Mouse (Mus musculus) hindbrain, postnatal 0 days (tissue): ENCODE results near the gene Hist1h1c. TPM values are rescaled to one million over a fixed set of nuclear protein-coding genes. Genes with fewer than 3 reads are reported as not detected.
A peak's percentile ranks its signal among the peaks of the same experiment; 100 is the strongest.

Experiments
- ATAC-seq: fragments of 200-750 bp; cut with Nextera tagmentation; 2 replicates; pipeline ENCODE4 v1.8.0; 2017; ENCODE audit warnings: mild to moderate bottlenecking, moderate TSS enrichment, moderate library complexity
- DNase-seq: peaks from one replicate; pipeline ENCODE4 v3.0.0-alpha.2; 2015; ENCODE audit warnings: low spot score
- H3K27ac ChIP-seq: fragments of 300-500 bp; sonication (generic); 2 replicates; pipeline ENCODE4 v1.5.1; 2014; ENCODE audit warnings: mild to moderate bottlenecking
- H3K27me3 ChIP-seq: fragments of 300-500 bp; sonication (generic); 2 replicates; pipeline ENCODE4 v1.6.1; 2014; ENCODE audit warnings: low read length, mixed read lengths; ENCODE audit not compliant: insufficient read depth
- H3K36me3 ChIP-seq: fragments of 300-500 bp; sonication (generic); 2 replicates; pipeline ENCODE4 v1.6.1; 2014; ENCODE audit warnings: low read length, mixed read lengths; ENCODE audit not compliant: insufficient read depth
- H3K4me1 ChIP-seq: fragments of 300-500 bp; sonication (generic); 2 replicates; pipeline ENCODE4 v1.6.1; 2014; ENCODE audit warnings: antibody characterized with exemption, low read length, mixed read lengths; ENCODE audit not compliant: insufficient read depth
- H3K4me2 ChIP-seq: fragments of 300-500 bp; sonication (generic); 2 replicates; pipeline ENCODE4 v1.6.1; 2014; ENCODE audit warnings: low read depth, mild to moderate bottlenecking, low read length, moderate library complexity, mixed read lengths
- H3K4me3 ChIP-seq: fragments of 300-500 bp; sonication (generic); 2 replicates; pipeline ENCODE4 v1.5.1; 2014; ENCODE audit warnings: low read length
- H3K9ac ChIP-seq: fragments of 300-500 bp; sonication (generic); replicated peaks from 2 replicates; pipeline ENCODE4 v1.6.1; 2014; ENCODE audit warnings: mild to moderate bottlenecking, low read length, moderate library complexity, mixed read lengths
- H3K9me3 ChIP-seq: fragments of 300-500 bp; sonication (generic); 2 replicates; pipeline ENCODE4 v1.6.1; 2016; ENCODE audit warnings: low read length, mixed read lengths
- CTCF ChIP-seq: IDR thresholded peaks from 2 replicates; pipeline ENCODE4 v1.5.1; 2016; ENCODE audit warnings: antibody characterized with exemption, control low read depth, low read depth
- WGBS: fragments of 180-500 bp; shearing (Covaris S2); extraction: QIAGEN DNeasy Blood & Tissue Kit; methylation state at CpG from one replicate; pipeline ENCODE4 v1.1.7; 2014; 5-methylcytosine and 5-hydroxymethylcytosine counted together
- microRNA-seq, 2 experiments: library from miRNA; unstranded; fragments of <30 nt; microRNA quantifications; one replicate each; pipeline ENCODE4; 2016
- polyA plus RNA-seq: library from polyadenylated mRNA; unstranded; fragments of >200 nt; fragmentation: Nextera tagmentation; extraction: Ambion mirVana; gene quantifications from 2 replicates; pipeline ENCODE4 v1.2.1, GENCODE M21; 2015
- total RNA-seq: library from RNA; depleted of rRNA; stranded (reverse); fragments of >200 nt; gene quantifications from 2 replicates; pipeline ENCODE4 v1.2.3, GENCODE M21; 2014; rRNA removed

Gene Hist1h1c
- total and polyA plus RNA-seq, 2 experiments from 2014 or later: 31.4 to 508 TPM

GRCm38 (mm10) chr13:23772561-23773313 lies 34.1 kb downstream of the Hist1h1c start:
- H3K27me3 ChIP-seq: no peaks in the 10 kb centered on the region
- H3K36me3 ChIP-seq: no peaks in the 10 kb centered on the region
- 27% methylated on average over 21 of the region's 21 CpGs for WGBS
- DNase-seq: peak; percentile 67
- TF ChIP-seq CTCF: no peak
- peak; percentile 87 for ATAC-seq
- H3K4me3 ChIP-seq: peak overlapping the region; percentile 8; the same call in 1 of the 2 replicates
- H3K4me1 ChIP-seq: peaks cover 6% of the 10 kb centered on the region; the same call in 1 of the 2 replicates
- H3K27ac ChIP-seq: no peak overlapping the region
- peak overlapping the region; percentile 47 for H3K4me2 ChIP-seq
- no peak overlapping the region for H3K9ac ChIP-seq
- H3K9me3 ChIP-seq: no peaks in the 10 kb centered on the region

GRCm38 (mm10) chr13:23778339-23778738 lies 39.7 kb downstream of the Hist1h1c start:
- Histone ChIP-seq H3K27me3 (no peaks in the 10 kb centered on the region), H3K4me3 (no peak overlapping the region), H3K36me3 (no peaks in the 10 kb centered on the region), H3K4me2 (no peak overlapping the region), H3K27ac (no peak overlapping the region), H3K9ac (no peak overlapping the region), H3K4me1 (no peaks in the 10 kb centered on the region), H3K9me3 (no peaks in the 10 kb centered on the region)
- no peak for TF ChIP-seq CTCF
- no peak for DNase-seq
- WGBS: 96% methylated on average over 7 of the region's 7 CpGs
- ATAC-seq: no peak

- no peak overlapping the region for H3K4me3 ChIP-seq
- ATAC-seq (no peak), DNase-seq (no peak)
- H3K9me3 ChIP-seq: no peaks in the 10 kb centered on the region
- H3K4me1 ChIP-seq: no peaks in the 10 kb centered on the region
- no peak overlapping the region for H3K4me2 ChIP-seq
- no peak overlapping the region for H3K9ac ChIP-seq
- 89% methylated on average over 4 of the region's 4 CpGs for WGBS
- H3K27ac ChIP-seq: no peak overlapping the region
- no peak for TF ChIP-seq CTCF
- no peaks in the 10 kb centered on the region for H3K27me3 ChIP-seq
- no peaks in the 10 kb centered on the region for H3K36me3 ChIP-seq
Measured at GRCm38 (mm10) chr13:23779025-23779424, 40.4 kb downstream of the Hist1h1c start.

Small RNA genes within 50 kb of the gene (microRNA-seq; reads per million reads assigned to microRNA genes)
- 0 reads per million in 2 experiments for gene Gm44314
- 0 reads per million in 2 experiments for gene Gm44484

Other genes starting within 250 kb of the Hist1h1c start
Only the 30 nearest of the 37 such genes appear.
- 466 and 603 TPM in 2 replicates for gene Hist1h3f, start 194.8 kb upstream of the Hist1h1c start, total RNA-seq
- gene Hist1h3f, start 194.8 kb upstream of the Hist1h1c start, polyA plus RNA-seq: 0.16 and 0.54 TPM in 2 replicates
- 1,844 and 2,344 TPM in 2 replicates for gene Hist1h4f, start 187.2 kb upstream of the Hist1h1c start, total RNA-seq
- gene Hist1h4f, start 187.2 kb upstream of the Hist1h1c start, polyA plus RNA-seq: 0.89 TPM in 1 of 2 replicates, not detected in the other
- 49.4 and 53.4 TPM in 2 replicates for gene Hist1h1d, start 185.5 kb upstream of the Hist1h1c start, total RNA-seq
- gene Hist1h1d, start 185.5 kb upstream of the Hist1h1c start, polyA plus RNA-seq: 0.18 and 0.25 TPM in 2 replicates
- gene Hist1h3e, start 176.4 kb upstream of the Hist1h1c start, total RNA-seq: 528 and 734 TPM in 2 replicates
- gene Hist1h3e, start 176.4 kb upstream of the Hist1h1c start, polyA plus RNA-seq: 1.3 and 2.8 TPM in 2 replicates
- gene Hist1h2ae, start 167.6 kb upstream of the Hist1h1c start, total RNA-seq: 221 and 249 TPM in 2 replicates
- gene Hist1h2ae, start 167.6 kb upstream of the Hist1h1c start, polyA plus RNA-seq: 12.2 and 13.8 TPM in 2 replicates
- gene Hist1h2bg, start 167.4 kb upstream of the Hist1h1c start, total RNA-seq: 1,151 and 1,635 TPM in 2 replicates
- gene Hist1h2bg, start 167.4 kb upstream of the Hist1h1c start, polyA plus RNA-seq: 2.6 and 5.2 TPM in 2 replicates
- 695 and 1,354 TPM in 2 replicates for gene Hist1h2bf, start 164.6 kb upstream of the Hist1h1c start, total RNA-seq
- gene Hist1h2bf, start 164.6 kb upstream of the Hist1h1c start, polyA plus RNA-seq: 1.3 and 2.4 TPM in 2 replicates
- gene Hist1h2ad, start 164.4 kb upstream of the Hist1h1c start, total RNA-seq: 636 and 885 TPM in 2 replicates
- gene Hist1h2ad, start 164.4 kb upstream of the Hist1h1c start, polyA plus RNA-seq: 0.69 TPM in 1 of 2 replicates, not detected in the other
- gene Hist1h3d, start 163.0 kb upstream of the Hist1h1c start, total RNA-seq: 173 and 207 TPM in 2 replicates
- 0.96 and 1.4 TPM in 2 replicates for gene Hist1h3d, start 163.0 kb upstream of the Hist1h1c start, polyA plus RNA-seq
- 1,614 and 2,187 TPM in 2 replicates for gene Hist1h4d, start 157.2 kb upstream of the Hist1h1c start, total RNA-seq
- gene Hist1h4d, start 157.2 kb upstream of the Hist1h1c start, polyA plus RNA-seq: 36.9 and 39.6 TPM in 2 replicates
- 262 and 304 TPM in 2 replicates for gene Hist1h2be, start 117.7 kb upstream of the Hist1h1c start, total RNA-seq
- 0.30 and 0.41 TPM in 2 replicates for gene Hist1h2be, start 117.7 kb upstream of the Hist1h1c start, polyA plus RNA-seq
- 281 and 348 TPM in 2 replicates for gene Hist1h1e, start 116.2 kb upstream of the Hist1h1c start, total RNA-seq
- 20.1 and 21.9 TPM in 2 replicates for gene Hist1h1e, start 116.2 kb upstream of the Hist1h1c start, polyA plus RNA-seq
- 63.3 and 98.5 TPM in 2 replicates for gene Hist1h2ac, start 54.9 kb upstream of the Hist1h1c start, total RNA-seq
- 0.30 and 0.38 TPM in 2 replicates for gene Hist1h2ac, start 54.9 kb upstream of the Hist1h1c start, polyA plus RNA-seq
- gene Hist1h2bc, start 54.6 kb upstream of the Hist1h1c start, total RNA-seq: 189 and 295 TPM in 2 replicates
- gene Hist1h2bc, start 54.6 kb upstream of the Hist1h1c start, polyA plus RNA-seq: 36.1 and 46.1 TPM in 2 replicates
- gene Hist1h1t, start 43.0 kb upstream of the Hist1h1c start, total RNA-seq: 1.1 and 1.6 TPM in 2 replicates
- not detected in 2 replicates for gene Hist1h1t, start 43.0 kb upstream of the Hist1h1c start, polyA plus RNA-seq
- gene Hist1h4c, start 40.4 kb upstream of the Hist1h1c start, total RNA-seq: 1,149 and 1,400 TPM in 2 replicates
- gene Hist1h4c, start 40.4 kb upstream of the Hist1h1c start, polyA plus RNA-seq: 4.0 and 4.6 TPM in 2 replicates
- 3.2 and 11.1 TPM in 2 replicates for gene Hfe, start 28.0 kb upstream of the Hist1h1c start, total RNA-seq
- gene Hfe, start 28.0 kb upstream of the Hist1h1c start, polyA plus RNA-seq: 7.9 and 8.6 TPM in 2 replicates
- gene Hist1h3c, start 6.8 kb downstream of the Hist1h1c start, total RNA-seq: 1,362 and 1,480 TPM in 2 replicates
- gene Hist1h3c, start 6.8 kb downstream of the Hist1h1c start, polyA plus RNA-seq: 1.6 and 2.1 TPM in 2 replicates
- gene Hist1h2bb, start 7.9 kb downstream of the Hist1h1c start, total RNA-seq: 1,454 and 1,759 TPM in 2 replicates
- 0.49 and 0.55 TPM in 2 replicates for gene Hist1h2bb, start 7.9 kb downstream of the Hist1h1c start, polyA plus RNA-seq
- 349 and 438 TPM in 2 replicates for gene Hist1h2ab, start 12.3 kb downstream of the Hist1h1c start, total RNA-seq
- 7.4 and 10.4 TPM in 2 replicates for gene Hist1h2ab, start 12.3 kb downstream of the Hist1h1c start, polyA plus RNA-seq
- 956 and 1,079 TPM in 2 replicates for gene Hist1h3b, start 13.5 kb downstream of the Hist1h1c start, total RNA-seq
- gene Hist1h3b, start 13.5 kb downstream of the Hist1h1c start, polyA plus RNA-seq: 2.6 and 3.2 TPM in 2 replicates
- 334 and 514 TPM in 2 replicates for gene Hist1h4b, start 18.2 kb downstream of the Hist1h1c start, total RNA-seq
- 1.3 and 2.8 TPM in 2 replicates for gene Hist1h4b, start 18.2 kb downstream of the Hist1h1c start, polyA plus RNA-seq
- 789 and 958 TPM in 2 replicates for gene Hist1h4a, start 22.4 kb downstream of the Hist1h1c start, total RNA-seq
- gene Hist1h4a, start 22.4 kb downstream of the Hist1h1c start, polyA plus RNA-seq: 0.53 TPM in 1 of 2 replicates, not detected in the other
- 2,055 and 2,536 TPM in 2 replicates for gene Hist1h3a, start 23.6 kb downstream of the Hist1h1c start, total RNA-seq
- 1.5 and 2.1 TPM in 2 replicates for gene Hist1h3a, start 23.6 kb downstream of the Hist1h1c start, polyA plus RNA-seq
- gene Hist1h1a, start 24.9 kb downstream of the Hist1h1c start, total RNA-seq: 223 and 241 TPM in 2 replicates
- gene Hist1h1a, start 24.9 kb downstream of the Hist1h1c start, polyA plus RNA-seq: 0.59 and 0.61 TPM in 2 replicates
- gene Trim38, start 31.1 kb downstream of the Hist1h1c start, total RNA-seq: not detected in 2 replicates
- gene Trim38, start 31.1 kb downstream of the Hist1h1c start, polyA plus RNA-seq: not detected in 2 replicates
- not detected in 2 replicates for gene Slc17a2, start 68.2 kb downstream of the Hist1h1c start, total RNA-seq
- 0.10 TPM in 1 of 2 replicates, not detected in the other for gene Slc17a2, start 68.2 kb downstream of the Hist1h1c start, polyA plus RNA-seq
- gene Slc17a3, start 100.6 kb downstream of the Hist1h1c start, total RNA-seq: not detected in 2 replicates
- not detected in 2 replicates for gene Slc17a3, start 100.6 kb downstream of the Hist1h1c start, polyA plus RNA-seq
- gene Slc17a1, start 128.9 kb downstream of the Hist1h1c start, total RNA-seq: not detected in 2 replicates
- gene Slc17a1, start 128.9 kb downstream of the Hist1h1c start, polyA plus RNA-seq: not detected in 2 replicates
- gene Slc17a4, start 176.2 kb downstream of the Hist1h1c start, total RNA-seq: not detected in 2 replicates
- gene Slc17a4, start 176.2 kb downstream of the Hist1h1c start, polyA plus RNA-seq: not detected in 2 replicates